Mouse (Mus musculus) ovary, postnatal 14 days (tissue): ENCODE measurements around the gene Gm7347.
"Not testable (repeated sequence)": the region's sequence is repeated elsewhere in the genome, so short reads cannot be mapped to it uniquely, and the experiment has no call there.

Experiments used
- DNase-seq: peaks from one replicate; pipeline ENCODE4 v3.0.0; 2022; ENCODE audit warnings: low spot score

The Gm7347 gene

GRCm38 (mm10) chr5:26058481-26058880 is at the start of gene Gm7347:
TSS of gene Gm7347 (minus strand) at chr5:26058581.
- DNase-seq, result not testable (repeated sequence)

GRCm38 (mm10) chr5:26105262-26105661 is 46.9 kb upstream of the Gm7347 start, which contains the start of gene 5031410I06Rik:
TSS of gene 5031410I06Rik (minus strand) at chr5:26105362.
- DNase-seq, result not testable (repeated sequence)

GRCm38 (mm10) chr5:26089191-26089590 is 30.8 kb upstream of the Gm7347 start, which contains the start of gene Gm10471:
TSS of gene Gm10471 (minus strand) at chr5:26089291.
- not testable (repeated sequence) for DNase-seq

DNA sequence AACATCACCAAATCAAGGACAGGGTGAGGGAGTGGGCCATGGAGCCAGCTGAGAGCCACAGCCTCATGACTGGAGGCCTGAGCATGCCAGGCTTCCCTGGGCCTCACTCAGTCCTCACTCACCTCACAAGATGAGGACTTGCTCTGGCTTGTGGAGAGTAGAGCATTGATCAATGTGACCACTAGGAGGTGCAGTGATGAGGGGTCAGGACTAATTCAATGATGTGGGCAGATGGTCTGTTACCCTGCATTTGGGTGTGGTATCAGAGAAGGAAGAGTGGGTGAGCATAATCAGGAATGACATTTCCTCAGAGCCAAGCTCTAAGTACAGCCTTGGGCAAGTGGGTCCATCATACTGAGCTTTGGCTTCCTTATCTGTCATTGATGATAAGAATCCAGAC is 20.6 kb upstream of the Gm7347 start:
- not testable (repeated sequence) for DNase-seq

DNA sequence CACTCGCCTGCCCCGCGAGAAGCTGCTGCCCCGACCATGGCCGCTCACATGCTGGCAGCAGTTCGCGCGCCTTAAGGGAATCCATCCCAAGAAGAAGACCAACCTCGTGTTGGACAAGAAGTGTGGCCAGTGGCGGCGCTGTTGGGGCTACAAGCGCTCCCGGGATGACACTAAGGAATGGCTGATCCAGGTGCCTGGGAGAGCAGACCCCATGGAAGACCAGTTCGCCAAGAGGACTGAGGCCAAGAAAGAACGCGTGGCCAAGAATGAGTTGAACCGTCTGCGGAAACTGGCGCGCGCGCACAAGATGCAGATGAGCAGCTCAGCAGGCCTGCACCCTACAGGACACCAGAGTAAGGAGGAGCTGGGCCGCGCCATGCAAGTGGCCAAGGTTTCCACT is 12.3 kb upstream of the Gm7347 start:
- no peak for DNase-seq

DNA sequence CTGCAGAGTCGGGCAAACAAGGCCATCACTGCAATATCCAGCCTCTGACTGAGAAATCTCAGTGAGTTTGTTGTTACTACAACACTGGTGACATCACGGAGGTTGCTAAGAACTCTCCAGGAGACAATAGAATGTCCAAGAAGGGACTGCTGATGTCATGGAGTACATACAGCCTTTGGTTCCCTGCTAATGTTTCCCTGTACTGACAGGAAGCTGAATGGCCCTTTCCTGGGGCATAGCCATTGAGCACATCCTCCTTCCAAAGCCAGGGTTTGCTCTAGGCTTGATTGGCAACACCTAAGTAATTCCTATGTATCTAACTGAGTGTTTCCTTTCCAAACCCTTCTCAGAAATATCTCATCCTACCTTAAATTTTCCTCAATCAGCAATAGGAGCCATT is 18.9 kb downstream of the Gm7347 start, which contains the start of gene Speer4a:
Speer4a (minus strand) TSS at position 101 of the 400 bp plus-strand sequence.
- DNase-seq, result not testable (repeated sequence)

- not testable (repeated sequence) for DNase-seq
Measured at GRCm38 (mm10) chr5:26022816-26023215, 35.6 kb downstream of the Gm7347 start, which contains the start of gene Gm5862. TSS of gene Gm5862 (minus strand) at chr5:26022916.

DNA sequence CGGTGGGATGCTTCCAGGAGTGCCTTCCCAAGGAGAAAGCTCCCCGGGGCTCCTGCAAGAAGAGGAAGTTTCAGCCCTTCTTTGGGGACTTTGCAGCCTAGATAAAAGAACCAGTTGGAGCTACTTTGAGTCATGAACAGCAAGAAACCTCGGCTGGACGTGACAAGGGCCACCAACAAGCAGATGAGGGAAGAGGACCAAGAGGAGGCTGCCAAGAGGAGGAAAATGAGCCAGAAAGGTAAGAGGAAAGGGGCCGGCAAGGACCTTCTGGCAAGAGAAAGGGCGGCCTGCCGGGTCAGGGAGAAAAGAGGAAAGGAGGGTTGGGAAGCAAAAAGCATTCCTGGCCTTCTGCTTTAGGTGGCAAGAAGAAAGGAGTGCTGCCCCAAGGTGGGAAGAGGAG is 50.7 kb downstream of the Gm7347 start:
- not testable (repeated sequence) for DNase-seq

GRCm38 (mm10) chr5:26006937-26007695 is 51.3 kb downstream of the Gm7347 start:
- peak; percentile 15 for DNase-seq

DNA sequence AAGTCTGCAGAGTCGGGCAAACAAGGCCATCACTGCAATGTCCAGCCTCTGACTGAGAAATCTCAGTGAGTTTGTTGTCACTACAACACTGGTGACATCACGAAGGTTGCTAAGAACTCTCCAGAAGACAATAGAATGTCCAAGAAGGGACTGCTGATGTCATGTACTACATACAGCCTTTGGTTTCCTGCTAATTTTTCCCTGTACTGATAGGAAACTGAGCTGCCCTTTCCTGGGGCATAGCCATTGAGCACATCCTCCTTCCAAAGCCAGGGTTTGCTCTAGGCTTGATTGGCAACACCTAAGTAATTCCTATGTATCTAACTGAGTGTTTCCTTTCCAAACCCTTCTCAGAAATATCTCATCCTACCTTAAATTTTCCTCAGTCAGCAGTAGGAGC is 53.7 kb downstream of the Gm7347 start, which contains the start of gene Gm1979:
Gm1979 (minus strand) TSS at position 101 of the 400 bp plus-strand sequence.
- not testable (repeated sequence) for DNase-seq
